Mouse (Mus musculus) MEL (cell line): ENCODE results near the gene Il12rb1. TPM values are rescaled to one million over a fixed set of nuclear protein-coding genes. Genes with fewer than 3 reads are reported as not detected.

Source experiments
- DNase-seq: peaks from one replicate; pipeline ENCODE4 v3.0.0; 2011; ENCODE audit warnings: low read depth, low spot score
- H3K27ac ChIP-seq: 2 replicates; pipeline ENCODE4 v1.5.1; 2012; ENCODE audit warnings: low read depth, mild to moderate bottlenecking, control low read depth, low read length, moderate library complexity; ENCODE audit not compliant: control insufficient read depth
- H3K27me3 ChIP-seq, 2 experiments: fragments of 150-350 bp in 1 of 2; sonication (generic) in 1 of 2; 2 replicates each; pipeline ENCODE4 v1.6.1; 2012; ENCODE audit warnings: low read length in 2 of 2, mild to moderate bottlenecking in 2 of 2, improper control_type of control experiment in 1 of 2, moderate library complexity in 1 of 2; ENCODE audit not compliant: insufficient read depth in 2 of 2, control insufficient read depth in 1 of 2
- H3K36me3 ChIP-seq, 2 experiments: 2 replicates each; pipeline ENCODE4 v1.6.1; 2012 to 2014; ENCODE audit warnings: low read length in 2 of 2, improper control_type of control experiment in 1 of 2, inconsistent platforms in 1 of 2, mild to moderate bottlenecking in 1 of 2; ENCODE audit not compliant: insufficient read depth in 2 of 2, control insufficient read depth in 1 of 2
- H3K4me1 ChIP-seq, 2 experiments: fragments of 150-350 bp in 1 of 2; sonication (generic) in 1 of 2; 2 replicates each; pipeline ENCODE4 v1.6.1; 2012; ENCODE audit warnings: low read length in 2 of 2, improper control_type of control experiment in 1 of 2, mild to moderate bottlenecking in 1 of 2; ENCODE audit not compliant: insufficient read depth in 2 of 2, control insufficient read depth in 1 of 2
- H3K4me3 ChIP-seq, 2 experiments: fragments of 150-350 bp in 1 of 2; sonication (generic) in 1 of 2; 2 replicates each; pipeline ENCODE4 v1.5.1; 2012; ENCODE audit warnings: low read depth in 2 of 2, low read length in 2 of 2, mild to moderate bottlenecking in 2 of 2, moderate library complexity in 2 of 2, control low read depth in 1 of 2, improper control_type of control experiment in 1 of 2; ENCODE audit not compliant: control insufficient read depth in 1 of 2, insufficient read depth in 1 of 2
- H3K79me2 ChIP-seq: 2 replicates; pipeline ENCODE4 v1.6.1; 2012; ENCODE audit warnings: mild to moderate bottlenecking, low read length, moderate library complexity; ENCODE audit not compliant: control insufficient read depth, poor library complexity, insufficient read depth
- H3K9ac ChIP-seq: 2 replicates; pipeline ENCODE4 v1.6.1; 2012; ENCODE audit warnings: low read depth, mild to moderate bottlenecking, control low read depth, low read length, moderate library complexity; ENCODE audit not compliant: control insufficient read depth, poor library complexity, severe bottlenecking
- H3K9me3 ChIP-seq: fragments of 150-350 bp; sonication (generic); replicated peaks from 2 replicates; pipeline ENCODE4 v1.6.1; 2012; ENCODE audit warnings: mild to moderate bottlenecking, low read length, improper control_type of control experiment, moderate library complexity; ENCODE audit not compliant: insufficient read depth
- BHLHE40 ChIP-seq: IDR thresholded peaks from 2 replicates; pipeline ENCODE4 v1.6.1; 2012; ENCODE audit warnings: low read depth, mild to moderate bottlenecking, inconsistent platforms, low read length, improper control_type of control experiment, borderline replicate concordance
- GATA1 ChIP-seq: IDR thresholded peaks from 2 replicates; pipeline ENCODE4 v1.6.1; 2011; ENCODE audit warnings: low read depth, low read length, improper control_type of control experiment
- MAZ ChIP-seq: IDR thresholded peaks from 2 replicates; pipeline ENCODE4 v1.6.1; 2012; ENCODE audit warnings: low read depth, mild to moderate bottlenecking, inconsistent platforms, low read length, improper control_type of control experiment
- MXI1 ChIP-seq: IDR thresholded peaks from 2 replicates; pipeline ENCODE4 v1.6.1; 2011; ENCODE audit warnings: mild to moderate bottlenecking, low read depth, low read length, improper control_type of control experiment
- MYB ChIP-seq: IDR thresholded peaks from 2 replicates; pipeline ENCODE4 v1.6.1; 2011; ENCODE audit warnings: mild to moderate bottlenecking, low read depth, low read length, improper control_type of control experiment
- NRF1 ChIP-seq: IDR thresholded peaks from 2 replicates; pipeline ENCODE4 v1.6.1; 2014; ENCODE audit warnings: low read depth, mild to moderate bottlenecking, inconsistent platforms, low read length, improper control_type of control experiment, moderate library complexity; ENCODE audit not compliant: poor library complexity, insufficient read depth, severe bottlenecking
- SIN3A ChIP-seq: IDR thresholded peaks from 2 replicates; pipeline ENCODE4 v1.6.1; 2012; ENCODE audit warnings: low read length, improper control_type of control experiment, inconsistent platforms
- TCF12 ChIP-seq: IDR thresholded peaks from 2 replicates; pipeline ENCODE4 v1.6.1; 2014; ENCODE audit warnings: low read depth, mild to moderate bottlenecking, inconsistent platforms, low read length, improper control_type of control experiment, moderate library complexity
- USF2 ChIP-seq, 2 experiments: IDR thresholded peaks; 2 replicates each; pipeline ENCODE4 v1.6.1; 2011 to 2012; ENCODE audit warnings: improper control_type of control experiment in 2 of 2, low read length in 2 of 2, borderline replicate concordance in 1 of 2, inconsistent platforms in 1 of 2, low read depth in 1 of 2, mild to moderate bottlenecking in 1 of 2; ENCODE audit not compliant: insufficient read depth in 1 of 2
- polyA plus RNA-seq, 2 experiments: library from polyadenylated mRNA; stranded (reverse) in 1 of 2; unstranded in 1 of 2; fragments of >175 nt in 1 of 2; fragments of >200 nt in 1 of 2; gene quantifications; 2 replicates each; pipeline versions ENCODE4 v1.2.1 to v1.2.4; 2012; ENCODE audit warnings: low replicate concordance in 2 of 2, low read depth in 1 of 2; ENCODE audit not compliant: insufficient read length in 2 of 2, insufficient read depth in 1 of 2, missing spikeins in 1 of 2
- total RNA-seq: library from RNA; depleted of rRNA; stranded (reverse); fragments of 300-350 nt; gene quantifications from 2 replicates; pipeline ENCODE4 v1.2.3, GENCODE M21; 2012

Gene Il12rb1
- total and polyA plus RNA-seq, 3 experiments: 1.2 to 2.2 TPM; not detected in 1

- no peak for DNase-seq
- no peak for TF ChIP-seq MYB
- TF ChIP-seq, all 39 proteins: peak for 0
- Histone ChIP-seq H3K36me3 (peaks cover 0 to 2% of the 10 kb centered on the region in 2 experiments; a peak in 1 of 4 replicates), H3K4me1 (peaks cover 0 to 5% of the 10 kb centered on the region in 2 experiments; a peak in 1 of 4 replicates), H3K9ac (peak within 1 kb of the TSS; percentile 69), H3K9me3 (no peaks in the 10 kb centered on the region), H3K27me3 (no peaks in the 10 kb centered on the region), H3K79me2 (no peaks in the 10 kb centered on the region; the same call in 1 of the 2 replicates), H3K27ac (peak within 1 kb of the TSS; percentile 18; the same call in 1 of the 2 replicates), H3K4me3 (peak within 1 kb of the TSS; percentile 55 to 57)
These were observed 54.8 kb downstream of the Il12rb1 start, which contains the start of gene Kcnn1 for GRCm38 (mm10) chr8:70862824-70863641. Gene Kcnn1, minus strand, starts transcription at chr8:70863258.

- Histone ChIP-seq H3K27me3 (no peaks in the 10 kb centered on the region), H3K36me3 (peaks cover 0 to 2% of the 10 kb centered on the region in 2 experiments; a peak in 1 of 4 replicates), H3K79me2 (no peaks in the 10 kb centered on the region; the same call in 1 of the 2 replicates), H3K27ac (peak overlapping the region; percentile 59; the same call in 1 of the 2 replicates), H3K9ac (peak overlapping the region; percentile 69), H3K4me3 (peak overlapping the region; percentile 55 to 57), H3K4me1 (peaks cover 0 to 5% of the 10 kb centered on the region in 2 experiments; a peak in 1 of 4 replicates), H3K9me3 (no peaks in the 10 kb centered on the region)
- DNase-seq: peak; percentile 57
- TF ChIP-seq BHLHE40 (no peak), TCF12 (0 out of 2 replicates have a peak, but pooled peaks have one; percentile 7), MXI1 (peak; percentile 59; the same call in 1 of the 2 replicates), USF2 (IDR thresholded peaks at IDR 0.05; ENCODE audit: borderline replicate concordance in 1 of 2, insufficient read depth in 1 of 2, low read depth in 1 of 2, low read length in 2 of 2) (no peak), MAZ (peak; percentile 58; the same call in 1 of the 2 replicates), GATA1 (no peak), NRF1 (0 out of 2 replicates have a peak, but pooled peaks have one; percentile 4), SIN3A (peak; percentile 39; the same call in 1 of the 2 replicates)
These were observed 55.9 kb downstream of the Il12rb1 start for GRCm38 (mm10) chr8:70863956-70864711.
